In the genomic region with DNA sequence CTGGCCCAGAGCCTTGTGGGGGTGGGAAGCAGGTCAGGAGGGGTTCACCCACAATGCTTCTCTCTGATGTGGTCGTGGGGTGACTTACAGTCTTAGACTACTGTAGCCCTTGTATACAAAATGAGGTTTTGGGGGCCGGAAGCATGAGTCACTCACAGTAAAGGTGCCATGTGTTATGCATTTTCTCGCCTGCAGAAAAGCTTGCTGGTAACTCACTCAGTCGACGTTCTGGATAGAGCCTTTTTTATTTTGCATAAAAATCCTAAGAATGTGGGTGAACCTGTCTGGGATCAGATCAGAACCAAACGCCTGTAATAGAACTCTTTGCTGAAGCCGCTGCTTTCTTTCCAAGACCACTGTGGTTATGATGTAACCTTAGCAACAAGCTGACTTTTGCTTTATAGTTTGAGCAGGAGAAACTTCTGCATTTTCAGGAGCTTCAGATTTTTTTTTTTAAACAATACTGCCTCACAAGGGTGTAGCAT, we compare ENCODE assay signal across 8 mouse cellular contexts. TPM values are rescaled to one million over a fixed set of nuclear protein-coding genes. Genes with fewer than 3 reads are reported as not detected.
DNase-seq lines count a peak whose midpoint lies in the region; ATAC-seq lines count a peak whose summit lies in the region.

No protein-coding gene starts in this region.

- H3K27ac ChIP-seq in kidney, embryonic 15.5 days = peak overlapping the region; percentile 41; the same call in 1 of the 2 replicates

- no peak for ATAC-seq in kidney, embryonic 15.5 days (replicated peaks; ENCODE audit: low FRiP score)

- H3K4me1 ChIP-seq in kidney, embryonic 15.5 days = peaks cover 37% of the 10 kb centered on the region

- WGBS in kidney, embryonic 15.5 days = 38% methylated on average over 7 of the region's 7 CpGs

- no peak overlapping the region for H3K9ac ChIP-seq in kidney, embryonic 15.5 days

- H3K4me3 ChIP-seq in kidney, embryonic 15.5 days (replicated peaks) = no peak overlapping the region

- no peak for DNase-seq in kidney, postnatal 4 days
- DNase-seq in CD4-positive, CD25-positive, alpha-beta regulatory T cell, adult 2 months (ENCODE audit: low read depth, low spot score) = peak; percentile 78
- DNase-seq in forelimb bud, embryonic 11.5 days (ENCODE audit: low read depth, low spot score) = peak; percentile 55
- peak; percentile 87 for DNase-seq in naive thymus-derived CD4-positive, alpha-beta T cell, adult 2 months (ENCODE audit: low read depth)
- DNase-seq in adrenal gland, postnatal 4 days (ENCODE audit: low spot score in 2 of 2) = no peak
- no peak for DNase-seq in cerebellum, adult 18-20 months
- DNase-seq in cerebellum, postnatal 36 days = no peak

- H3K27me3 ChIP-seq in kidney, embryonic 15.5 days = peaks cover 22% of the 10 kb centered on the region

- H3K9me3 ChIP-seq in kidney, embryonic 15.5 days (replicated peaks) = no peaks in the 10 kb centered on the region

- no peak overlapping the region for H3K4me2 ChIP-seq in kidney, embryonic 15.5 days

- H3K36me3 ChIP-seq in kidney, embryonic 15.5 days = no peaks in the 10 kb centered on the region

RNA-seq across cellular contexts. Expression of a gene that starts 5.2 kb away (rescaled TPM):
- 23.3 and 24.2 TPM in 2 replicates for polyA plus RNA-seq in kidney, embryonic 15.5 days (2015; fragmentation: Nextera tagmentation; extraction: Ambion mirVana)
- total RNA-seq in adrenal gland, postnatal 4 days (2021) = 10 to 100 TPM; 13.8 to 16.8 TPM

RNA-seq across cellular contexts. Expression of a gene that starts 33.6 kb away (rescaled TPM):
- polyA plus RNA-seq in kidney, embryonic 15.5 days (2015; fragmentation: Nextera tagmentation; extraction: Ambion mirVana) = 7.0 and 8.0 TPM in 2 replicates
- 10 to 100 TPM; 11.9 to 14.5 TPM for total RNA-seq in adrenal gland, postnatal 4 days (2021)

Comparison
In these comparisons a context has a peak if more than half of its experiments do, and no peak if none do; other contexts are left out.
1. DNase-seq: peak in CD4-positive, CD25-positive, alpha-beta regulatory T cell, adult 2 months (single experiment), forelimb bud, embryonic 11.5 days (single experiment) and naive thymus-derived CD4-positive, alpha-beta T cell, adult 2 months (single experiment); none in kidney, postnatal 4 days (0 of 2), adrenal gland, postnatal 4 days (0 of 2), cerebellum, adult 18-20 months (0 of 2) and cerebellum, postnatal 36 days (0 of 2).